Mouse (Mus musculus) small intestine, adult 2 months (tissue): ENCODE data around the gene Mki67.

Source experiments
- CTCF ChIP-seq: fragments of 200-500 bp; IDR thresholded peaks from 2 replicates; pipeline ENCODE4 v1.5.1; 2012; ENCODE audit warnings: low read depth, mild to moderate bottlenecking, control low read depth, inconsistent platforms, low read length, moderate library complexity, mixed read lengths; ENCODE audit not compliant: insufficient replicate concordance, insufficient read length; ENCODE audit errors: extremely low read depth
- POLR2A ChIP-seq: fragments of 200-500 bp; IDR thresholded peaks from 2 replicates; pipeline ENCODE4 v1.6.1; 2012; ENCODE audit warnings: low read depth, mild to moderate bottlenecking, control low read depth, inconsistent platforms, low read length, moderate library complexity

DNA sequence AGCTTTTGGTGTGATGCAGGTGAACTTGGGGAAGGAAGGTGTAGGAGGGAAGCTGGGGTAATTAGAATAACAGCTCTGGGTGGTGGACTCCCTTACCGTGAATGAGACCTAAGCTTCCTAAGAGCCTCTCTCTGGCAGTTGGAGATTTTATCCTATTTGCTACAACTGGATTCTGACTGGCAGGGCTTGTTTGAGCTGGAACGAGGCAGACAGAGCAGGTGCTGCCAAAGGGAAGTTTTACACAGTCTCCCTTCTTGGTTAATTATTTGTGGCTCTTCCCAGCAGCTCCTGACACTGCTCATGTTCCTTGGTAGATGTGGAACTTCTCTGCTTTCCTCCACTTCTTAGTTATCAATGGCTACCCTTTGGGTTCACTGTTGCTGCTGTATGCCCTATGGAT lies 30.9 kb upstream of the Mki67 start:
- TF ChIP-seq CTCF (no peak), POLR2A (no peak)
